Mouse (Mus musculus) neural tube, embryonic 10.5 days (tissue): Measurements from ENCODE around the gene Kcnj15.

Source experiments
- DNase-seq: peaks from one replicate; pipeline ENCODE4 v3.0.0-alpha.2; 2017; ENCODE audit warnings: low spot score; ENCODE audit errors: extremely low spot score

Kcnj15 gene

GRCm38 (mm10) chr16:95244626-95245303 lies 12.6 kb upstream of the Kcnj15 start:
- DNase-seq: no peak

GRCm38 (mm10) chr16:95245499-95245898 lies 11.9 kb upstream of the Kcnj15 start:
- no peak for DNase-seq

GRCm38 (mm10) chr16:95248646-95249045 lies 8.7 kb upstream of the Kcnj15 start:
- no peak for DNase-seq

- DNase-seq: no peak
These were observed 710 bp upstream of the Kcnj15 start for GRCm38 (mm10) chr16:95256648-95257047.

GRCm38 (mm10) chr16:95258100-95258499 lies 742 bp downstream of the Kcnj15 start:
- DNase-seq: no peak

GRCm38 (mm10) chr16:95259505-95259904 lies 2.1 kb downstream of the Kcnj15 start:
- no peak for DNase-seq

GRCm38 (mm10) chr16:95260693-95261092 lies 3.3 kb downstream of the Kcnj15 start:
- DNase-seq: no peak

GRCm38 (mm10) chr16:95261807-95262206 lies 4.4 kb downstream of the Kcnj15 start:
- no peak for DNase-seq

GRCm38 (mm10) chr16:95262706-95263363 lies 5.5 kb downstream of the Kcnj15 start:
- DNase-seq: no peak

GRCm38 (mm10) chr16:95264324-95264723 lies 7.0 kb downstream of the Kcnj15 start:
- no peak for DNase-seq

- no peak for DNase-seq
These were observed 10.3 kb downstream of the Kcnj15 start for GRCm38 (mm10) chr16:95267481-95268183.

- DNase-seq: no peak
These were observed 12.3 kb downstream of the Kcnj15 start for GRCm38 (mm10) chr16:95269610-95270009.

- DNase-seq: no peak
These were observed 15.7 kb downstream of the Kcnj15 start for GRCm38 (mm10) chr16:95273101-95273500.

GRCm38 (mm10) chr16:95275713-95276502 lies 18.6 kb downstream of the Kcnj15 start:
- DNase-seq: no peak

- DNase-seq: no peak
These were observed 21.7 kb downstream of the Kcnj15 start for GRCm38 (mm10) chr16:95279015-95279414.

GRCm38 (mm10) chr16:95280338-95280737 lies 23.0 kb downstream of the Kcnj15 start:
- no peak for DNase-seq

GRCm38 (mm10) chr16:95283369-95283768 lies 26.0 kb downstream of the Kcnj15 start:
- no peak for DNase-seq

GRCm38 (mm10) chr16:95284085-95284727 lies 26.8 kb downstream of the Kcnj15 start:
- no peak for DNase-seq

GRCm38 (mm10) chr16:95285043-95285442 lies 27.7 kb downstream of the Kcnj15 start:
- DNase-seq: no peak

- no peak for DNase-seq
These were observed 28.4 kb downstream of the Kcnj15 start for GRCm38 (mm10) chr16:95285767-95286166.

GRCm38 (mm10) chr16:95287656-95288055 lies 30.3 kb downstream of the Kcnj15 start:
- no peak for DNase-seq
